Mouse (Mus musculus) left cerebral cortex, postnatal 36 days (tissue): ENCODE data around the gene Ppp1r32. TPM values are rescaled to one million over a fixed set of nuclear protein-coding genes. Genes with fewer than 3 reads are reported as not detected.

Experiments used
- DNase-seq, 2 experiments: peaks; one replicate each; pipeline ENCODE4 v3.0.0; 2021 to 2022; ENCODE audit warnings: low spot score in 2 of 2, mixed read lengths in 1 of 2
- intact Hi-C: fragments of 180-260 bp; cut with DNase I; formaldehyde crosslinking; loops from one replicate; pipeline ENCODE4 v1.15.1; 2025
- total RNA-seq, 2 experiments: library from RNA; stranded (reverse); gene quantifications; 2 replicates each; pipeline ENCODE4 v1.2.3; 2021

The Ppp1r32 gene
- total RNA-seq, 2 experiments from 2014 or later, result 0.86 to 1.2 TPM

GRCm38 (mm10) chr19:10429371-10429770 lies 53.4 kb downstream of the Ppp1r32 start:
- intact Hi-C loops, result no loop called here
- no peak for DNase-seq

DNA sequence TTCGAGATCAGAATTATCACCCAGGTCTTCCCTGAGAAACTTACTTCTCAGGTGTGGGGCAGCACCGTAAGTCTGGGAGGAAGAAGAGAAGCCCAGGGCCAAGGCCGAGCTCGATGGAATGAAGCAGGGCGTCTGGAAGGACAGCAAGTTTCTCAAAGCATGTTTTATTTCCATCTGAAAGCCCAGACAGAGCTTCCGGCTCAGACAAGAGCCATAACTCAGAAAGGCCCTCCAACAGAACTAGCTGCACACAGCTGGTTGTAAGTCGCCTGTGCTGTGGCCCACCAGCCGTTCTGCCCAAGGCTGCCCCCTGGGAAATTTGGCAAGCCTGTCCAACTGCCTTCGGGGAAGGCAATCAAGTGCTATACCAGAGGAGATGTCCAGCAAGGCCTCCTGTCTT lies 55.3 kb downstream of the Ppp1r32 start:
- DNase-seq, result no peak
- intact Hi-C loops, result no loop called here

- intact Hi-C loops, result no loop called here
- no peak for DNase-seq
Observed at GRCm38 (mm10) chr19:10426793-10427192, 55.9 kb downstream of the Ppp1r32 start.

- intact Hi-C loops, result no loop called here
Observed at GRCm38 (mm10) chr19:10426312-10426711, 56.4 kb downstream of the Ppp1r32 start.

GRCm38 (mm10) chr19:10425484-10426270 lies 57.1 kb downstream of the Ppp1r32 start:
- no peak for DNase-seq
- intact Hi-C loops, result no loop called here

More at GRCm38 (mm10) chr19:10426312-10426711, 56.4 kb downstream of the Ppp1r32 start:
- DNase-seq, result no peak

- DNase-seq, result no peak
- intact Hi-C loops, result no loop called here
Observed at GRCm38 (mm10) chr19:10424751-10425150, 58.0 kb downstream of the Ppp1r32 start.

Other genes starting within 250 kb of the Ppp1r32 start
- gene Myrf, start 242.2 kb downstream of the Ppp1r32 start, total RNA-seq, result 10 to 100 TPM; 17.1 to 18.9 TPM
- gene Dagla, start 178.1 kb downstream of the Ppp1r32 start, total RNA-seq, result 10 to 100 TPM; 92.4 to 94.3 TPM
- gene Syt7, start 93.8 kb downstream of the Ppp1r32 start, total RNA-seq, result 100 to 1,000 TPM; 331 to 365 TPM
- gene Lrrc10b, start 25.5 kb downstream of the Ppp1r32 start, total RNA-seq, result 10 to 100 TPM; 16.3 to 21.2 TPM
- 10 to 100 TPM; 67.8 to 88.8 TPM for gene Cpsf7, start 42.3 kb upstream of the Ppp1r32 start, total RNA-seq
- 10 to 100 TPM; 53.6 to 60.8 TPM for gene Sdhaf2, start 43.2 kb upstream of the Ppp1r32 start, total RNA-seq
- 10 to 100 TPM; 11.1 to 12.7 TPM for gene Tmem216, start 73.3 kb upstream of the Ppp1r32 start, total RNA-seq
- gene Cyb561a3, start 94.2 kb upstream of the Ppp1r32 start, total RNA-seq, result 10 to 100 TPM; 11.8 to 13.9 TPM
- 10 to 100 TPM; 11.6 to 16.5 TPM for gene Tmem138, start 94.4 kb upstream of the Ppp1r32 start, total RNA-seq
- gene Ddb1, start 122.4 kb upstream of the Ppp1r32 start, total RNA-seq, result 100 to 1,000 TPM; 193 to 209 TPM
- 10 to 100 TPM; 20.0 to 23.1 TPM for gene Tkfc, start 122.7 kb upstream of the Ppp1r32 start, total RNA-seq
- gene Vwce, start 151.3 kb upstream of the Ppp1r32 start, total RNA-seq, result under 1 TPM; 0.35 to 0.66 TPM
- gene Pga5, start 195.1 kb upstream of the Ppp1r32 start, total RNA-seq, result not detected
- gene Vps37c, start 205.8 kb upstream of the Ppp1r32 start, total RNA-seq, result 10 to 100 TPM; 23.0 to 23.2 TPM